Mouse (Mus musculus): Measurements from ENCODE around the gene Ptprt. TPM values are rescaled to one million over a fixed set of nuclear protein-coding genes. Genes with fewer than 3 reads are reported as not detected.
A peak's percentile ranks its signal among the peaks of the same experiment; 100 is the strongest.

The Ptprt gene
- total RNA-seq, 4 experiments from 2014 or later, result 50.9 to 64.2 (median 56.6) TPM

DNA sequence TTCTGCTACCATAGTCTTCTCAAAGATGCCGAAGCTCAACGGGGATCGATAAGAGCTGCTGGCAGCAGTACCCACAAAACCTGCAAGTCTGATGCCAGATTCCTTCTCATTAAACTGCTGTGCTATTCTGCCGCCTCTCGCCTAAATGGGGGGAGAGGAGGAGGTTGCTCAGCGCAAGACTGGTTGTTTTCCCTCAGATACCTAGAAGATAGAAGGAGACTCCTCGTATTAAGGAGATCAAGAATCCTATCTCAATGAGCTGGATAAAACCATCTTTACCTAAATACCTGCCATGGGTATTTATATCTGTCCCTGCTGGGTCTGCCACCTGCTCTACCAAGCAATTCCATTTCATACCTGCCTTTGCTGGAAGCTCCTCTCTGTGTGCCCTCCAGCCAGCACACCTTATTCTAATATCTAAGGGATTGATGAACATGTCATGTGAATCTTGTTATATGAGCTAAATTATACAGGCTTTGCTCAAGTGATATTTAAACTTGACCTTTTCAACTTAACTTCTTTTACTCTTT is 954.5 kb downstream of the Ptprt start:
- no peak for DNase-seq (ENCODE audit: low spot score in 2 of 2)

DNA sequence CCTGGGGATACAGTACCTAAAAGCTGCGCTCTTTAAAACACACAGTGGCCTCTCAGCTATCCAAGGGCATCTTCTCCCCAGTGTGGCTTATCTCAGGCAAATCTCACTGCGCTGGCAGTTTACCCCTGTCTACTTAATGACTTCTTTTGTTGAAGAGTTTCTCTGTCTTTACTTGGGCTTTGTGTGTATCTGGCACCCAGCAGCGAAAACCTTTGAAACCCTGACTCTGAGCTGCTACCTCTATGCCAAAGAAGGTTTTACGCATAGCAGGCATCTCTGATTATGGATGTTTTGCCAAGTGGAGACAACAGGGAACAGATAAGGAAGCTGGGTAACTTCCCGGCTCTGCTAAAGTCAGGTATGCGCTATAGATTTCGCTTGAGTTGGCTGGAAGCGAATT is 956.1 kb downstream of the Ptprt start:
- DNase-seq (ENCODE audit: low spot score in 2 of 2), result no peak

DNA sequence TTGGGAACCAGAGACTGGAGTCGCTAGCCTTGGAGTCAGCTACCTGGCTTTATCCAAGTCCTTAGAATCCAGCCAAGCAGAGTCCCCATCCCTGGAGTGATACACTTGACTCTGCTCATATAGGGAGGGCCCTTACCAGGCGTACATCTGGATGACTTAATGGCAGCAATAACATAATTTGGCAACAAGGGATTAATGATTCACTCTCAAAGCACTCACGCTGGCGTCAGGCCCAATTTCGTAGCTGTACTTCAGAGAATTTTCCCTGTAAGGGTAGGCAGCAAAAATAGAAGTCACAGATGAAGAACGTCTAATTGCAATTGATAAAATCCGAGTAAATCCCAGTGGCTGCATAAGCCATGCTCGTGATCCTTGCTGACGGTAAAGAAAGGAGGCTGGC is 956.5 kb downstream of the Ptprt start:
- peak; percentile 11 to 23 for DNase-seq (ENCODE audit: low spot score in 2 of 2)

DNA sequence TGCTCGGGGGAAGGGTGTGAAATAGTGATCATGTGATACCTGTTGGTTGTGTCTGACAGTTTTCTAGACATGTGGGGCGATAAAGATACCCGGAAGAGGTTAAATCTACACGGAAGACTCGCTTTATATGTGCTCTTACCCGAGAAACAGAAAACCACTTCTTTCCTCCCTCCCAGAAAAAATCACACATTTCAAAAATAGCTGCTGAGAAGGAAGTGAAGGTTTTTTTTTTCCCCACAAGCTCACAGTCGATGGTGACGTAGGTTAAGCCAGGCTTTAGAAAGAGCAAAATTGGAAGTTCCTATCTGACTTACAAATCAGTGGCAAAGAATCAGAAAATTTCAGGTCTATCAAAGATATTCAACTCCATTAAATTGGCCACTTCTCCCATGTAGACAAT is 965.1 kb downstream of the Ptprt start:
- no peak for DNase-seq (ENCODE audit: low spot score in 2 of 2)

DNA sequence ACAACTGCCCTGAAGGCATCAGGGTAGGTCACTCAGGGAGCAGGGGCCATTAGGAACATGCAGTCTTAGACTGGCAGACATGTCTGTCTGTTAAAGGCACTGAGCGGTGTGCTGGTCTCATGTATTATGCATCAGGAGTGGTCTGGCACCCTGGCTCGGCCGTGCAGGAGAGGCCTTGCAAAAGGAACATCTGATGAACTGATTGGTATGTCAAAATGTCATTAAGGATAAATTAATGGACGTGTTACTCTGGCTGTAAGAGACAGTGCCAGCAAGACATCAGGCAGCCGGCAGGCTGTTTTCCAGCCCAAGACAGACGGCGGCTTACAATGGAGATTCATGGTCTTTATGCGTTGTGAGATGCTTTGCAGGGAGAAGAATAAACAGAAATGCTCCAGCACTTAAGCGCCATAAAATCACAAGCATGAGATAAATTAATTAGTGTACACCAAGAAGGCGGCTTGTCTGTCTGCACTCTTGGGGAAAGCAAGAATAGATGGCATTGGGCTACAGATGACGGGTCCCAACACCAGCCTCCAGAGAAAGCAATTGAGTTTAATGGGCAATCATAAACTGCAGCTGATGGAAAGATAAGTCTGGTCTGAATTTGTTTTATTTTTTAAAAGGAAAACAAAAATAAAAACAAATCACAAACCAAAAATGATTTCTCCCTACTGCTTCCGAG is 992.5 kb downstream of the Ptprt start:
- no peak for DNase-seq (ENCODE audit: low spot score in 2 of 2)

DNA sequence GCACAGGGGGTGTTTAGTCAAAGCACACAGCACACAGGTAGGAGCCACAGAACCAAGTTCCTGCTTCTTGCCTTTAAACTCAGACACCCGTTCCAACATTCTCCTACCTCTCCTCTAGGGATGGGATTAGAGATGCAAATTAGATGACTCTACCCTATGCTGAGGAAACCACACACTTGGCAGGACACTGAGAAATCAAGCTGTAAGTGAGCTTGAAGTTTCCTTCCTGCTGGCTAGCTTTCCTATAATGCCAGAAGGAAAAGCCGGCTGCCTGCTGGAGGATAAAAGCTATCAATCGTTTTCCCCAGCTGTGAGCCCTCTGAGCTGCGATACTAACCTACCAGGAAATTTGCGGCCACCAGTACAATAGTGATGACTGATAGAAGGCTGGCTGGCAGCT is 999.0 kb downstream of the Ptprt start:
- DNase-seq (ENCODE audit: low spot score in 2 of 2), result peak in 1 of 2 experiments; percentile 9

DNA sequence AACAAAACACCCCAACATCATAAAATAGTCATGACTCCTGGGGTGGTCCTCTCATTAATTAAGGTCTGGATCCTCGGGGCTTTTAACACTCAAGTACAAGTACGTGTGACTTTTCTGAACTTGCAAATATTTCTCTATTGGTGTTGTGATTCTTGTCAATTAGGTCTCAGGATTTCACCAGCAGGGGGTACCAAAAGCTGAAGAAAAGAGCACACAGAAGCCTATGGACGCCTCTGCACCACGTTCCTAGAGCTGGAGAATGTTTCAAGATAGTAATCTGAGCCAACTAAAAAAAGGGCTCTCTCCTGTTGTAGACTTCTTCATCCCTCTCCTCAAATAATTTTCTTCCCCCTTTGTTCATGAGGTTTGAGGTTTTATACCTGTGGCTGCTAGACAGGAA is 1000.1 kb downstream of the Ptprt start:
- DNase-seq (ENCODE audit: low spot score in 2 of 2), result peak; percentile 4 to 10

DNA sequence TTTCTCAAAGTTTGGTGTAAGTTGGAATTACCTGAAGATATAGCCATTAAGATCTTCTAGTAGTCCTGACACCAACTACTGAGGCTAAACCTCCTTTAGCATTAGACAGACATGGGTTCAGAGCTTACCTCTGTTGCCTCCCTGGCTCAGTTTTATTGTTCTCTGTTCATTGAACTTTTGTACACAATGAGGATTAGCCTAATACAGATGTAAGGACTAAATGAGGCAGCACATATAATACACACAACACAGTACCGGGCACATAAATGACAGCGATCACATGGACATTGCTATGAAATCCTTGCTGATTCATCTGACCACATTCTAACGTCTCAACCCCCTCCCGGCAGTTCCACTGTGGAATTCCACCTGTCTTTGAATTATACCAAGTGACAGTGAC is 1003.9 kb downstream of the Ptprt start:
- no peak for DNase-seq (ENCODE audit: low spot score in 2 of 2)

DNA sequence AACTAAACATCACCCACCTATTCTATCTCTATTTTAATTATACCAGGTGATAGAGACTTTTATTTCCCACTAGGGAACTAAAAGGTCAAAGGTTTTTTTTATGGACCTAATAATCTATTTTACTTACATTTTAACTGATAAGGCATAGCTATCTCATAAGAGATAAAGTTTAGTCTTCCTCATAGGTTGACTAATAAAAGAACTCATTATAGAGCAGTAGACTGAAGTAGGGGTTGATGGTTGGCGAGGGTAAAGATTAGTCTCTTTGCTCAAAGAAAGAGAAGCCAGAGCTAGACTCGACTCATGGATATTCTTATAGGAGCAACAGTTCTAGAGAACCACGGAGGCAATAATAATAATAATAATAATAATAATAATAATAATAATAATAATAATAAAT is 1004.3 kb downstream of the Ptprt start:
- DNase-seq (ENCODE audit: low spot score in 2 of 2), result no peak

DNA sequence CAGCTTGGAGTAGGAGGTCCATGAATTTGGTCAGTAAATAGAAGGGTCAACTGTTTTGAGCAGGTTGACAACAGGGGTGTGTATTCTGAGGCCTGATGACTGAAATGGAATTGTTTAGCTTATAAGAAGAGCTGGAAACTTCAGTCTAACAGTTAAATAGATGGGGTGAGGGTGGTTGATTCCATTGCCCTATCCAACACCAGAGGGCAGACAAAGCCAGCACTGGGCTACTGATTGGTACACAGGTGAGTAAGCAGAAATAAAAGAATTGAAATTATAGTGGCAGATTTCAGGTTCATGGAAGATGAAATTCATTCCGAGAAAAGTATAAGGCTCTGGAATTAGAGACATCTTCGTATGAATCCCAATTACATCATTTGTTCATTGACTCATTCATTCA is 1020.1 kb downstream of the Ptprt start:
- no peak for DNase-seq (ENCODE audit: low spot score in 2 of 2)

DNA sequence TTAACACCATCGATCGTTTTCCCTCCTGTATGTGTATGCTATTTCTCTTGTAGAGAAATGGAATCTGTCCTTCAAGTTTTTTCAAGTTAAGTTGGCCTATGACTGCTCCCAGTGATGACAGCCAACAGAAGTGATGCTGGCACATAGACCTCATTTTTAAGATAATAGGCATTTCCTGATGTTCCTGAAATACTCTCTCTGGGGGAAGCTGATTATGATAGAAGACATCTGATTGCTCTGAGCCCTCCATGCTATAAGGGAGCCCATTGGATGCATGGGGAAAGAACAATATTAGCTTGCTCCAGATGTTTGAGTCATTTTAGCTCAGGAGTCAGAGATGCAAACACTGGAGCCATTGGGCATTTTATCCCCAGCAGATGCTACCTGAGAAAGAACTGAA is 1026.9 kb downstream of the Ptprt start:
- no peak for DNase-seq (ENCODE audit: low spot score in 2 of 2)

DNA sequence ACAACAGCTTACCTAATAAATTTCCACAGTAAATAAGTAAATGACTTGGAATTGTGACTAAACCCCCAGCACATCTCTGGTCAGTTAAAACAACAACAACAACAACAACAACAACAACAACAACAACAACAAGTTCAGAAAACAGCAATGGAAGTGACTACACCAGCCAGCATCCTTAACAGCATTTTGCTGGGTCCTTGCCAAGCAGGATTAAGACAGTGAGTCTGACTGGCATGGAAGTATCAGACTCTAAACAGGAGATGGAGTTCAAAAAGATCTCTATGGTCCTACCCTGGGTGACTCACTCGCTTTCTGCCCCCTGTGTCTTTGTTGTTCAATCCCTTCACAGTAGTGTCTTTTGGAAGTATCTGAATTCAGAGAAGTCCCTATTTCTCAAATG is 1035.1 kb downstream of the Ptprt start:
- DNase-seq (ENCODE audit: low spot score in 2 of 2), result no peak

DNA sequence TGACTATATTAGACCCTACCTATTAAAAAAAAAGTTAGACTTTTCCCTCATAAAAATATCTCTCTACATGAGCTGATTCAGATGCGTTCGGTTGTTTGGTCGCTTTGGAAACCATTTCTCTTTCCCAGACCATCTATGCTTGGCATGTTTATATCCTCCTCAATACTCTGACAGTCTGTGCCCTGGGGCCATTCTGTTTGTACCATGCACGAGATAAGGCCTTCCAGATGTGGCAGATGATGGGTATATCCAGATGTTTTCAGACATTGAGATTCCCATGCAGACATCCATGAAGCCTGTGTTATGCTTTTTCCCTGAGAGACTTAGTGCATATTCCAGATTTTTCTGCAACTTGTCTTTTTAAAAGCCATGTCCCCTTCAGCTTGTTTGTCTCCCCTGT is 1052.5 kb downstream of the Ptprt start:
- DNase-seq (ENCODE audit: low spot score in 2 of 2), result no peak

DNA sequence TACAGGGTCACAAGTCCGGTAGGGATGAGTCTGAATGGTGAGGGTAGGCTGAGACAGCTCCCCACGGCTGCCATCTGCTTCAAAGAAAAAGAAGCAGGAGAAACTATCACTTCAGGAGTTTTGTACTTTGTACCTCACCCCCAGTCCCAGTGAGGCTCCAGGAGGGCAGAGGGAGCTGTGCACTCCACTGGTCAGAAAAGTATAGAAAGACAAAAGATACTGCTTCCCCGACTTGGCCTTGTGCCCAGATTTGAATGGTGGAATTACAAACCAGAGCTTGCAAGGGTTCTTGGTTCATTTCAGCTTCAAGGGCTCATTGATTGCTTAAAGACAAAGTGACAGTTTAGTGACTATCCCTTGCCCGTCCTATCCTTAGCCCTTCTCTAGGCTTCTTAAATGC is 1053.6 kb downstream of the Ptprt start:
- DNase-seq (ENCODE audit: low spot score in 2 of 2), result no peak

DNA sequence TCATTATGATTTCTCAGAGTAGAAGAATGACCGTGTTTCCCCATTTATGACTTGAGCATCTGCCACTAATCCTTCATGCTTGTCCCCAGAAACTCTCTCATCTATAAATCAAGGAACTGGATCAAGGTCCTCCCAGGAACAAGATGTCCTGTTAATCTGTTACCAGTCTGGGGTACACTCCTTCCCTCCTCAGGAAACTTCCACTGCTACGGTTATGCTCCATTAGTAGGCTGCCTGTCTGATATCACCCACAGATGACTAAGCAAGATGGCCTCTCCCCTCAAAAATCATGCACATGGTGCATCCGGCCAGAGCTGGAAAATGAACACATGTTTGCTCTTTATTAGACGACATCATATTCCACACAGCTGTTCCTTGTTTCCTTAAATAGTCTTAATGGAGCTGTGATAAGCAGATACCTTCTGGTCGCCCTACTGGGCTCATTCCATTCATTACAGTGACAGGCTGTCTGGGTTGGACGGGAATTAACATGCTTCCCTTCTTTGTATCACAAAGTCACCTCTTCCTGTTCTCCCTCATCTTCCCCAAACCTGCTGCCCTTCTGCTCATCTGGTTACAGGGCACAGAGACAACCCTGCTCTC is 1060.6 kb downstream of the Ptprt start:
- DNase-seq (ENCODE audit: low spot score in 2 of 2), result peak; percentile 6 to 9

DNA sequence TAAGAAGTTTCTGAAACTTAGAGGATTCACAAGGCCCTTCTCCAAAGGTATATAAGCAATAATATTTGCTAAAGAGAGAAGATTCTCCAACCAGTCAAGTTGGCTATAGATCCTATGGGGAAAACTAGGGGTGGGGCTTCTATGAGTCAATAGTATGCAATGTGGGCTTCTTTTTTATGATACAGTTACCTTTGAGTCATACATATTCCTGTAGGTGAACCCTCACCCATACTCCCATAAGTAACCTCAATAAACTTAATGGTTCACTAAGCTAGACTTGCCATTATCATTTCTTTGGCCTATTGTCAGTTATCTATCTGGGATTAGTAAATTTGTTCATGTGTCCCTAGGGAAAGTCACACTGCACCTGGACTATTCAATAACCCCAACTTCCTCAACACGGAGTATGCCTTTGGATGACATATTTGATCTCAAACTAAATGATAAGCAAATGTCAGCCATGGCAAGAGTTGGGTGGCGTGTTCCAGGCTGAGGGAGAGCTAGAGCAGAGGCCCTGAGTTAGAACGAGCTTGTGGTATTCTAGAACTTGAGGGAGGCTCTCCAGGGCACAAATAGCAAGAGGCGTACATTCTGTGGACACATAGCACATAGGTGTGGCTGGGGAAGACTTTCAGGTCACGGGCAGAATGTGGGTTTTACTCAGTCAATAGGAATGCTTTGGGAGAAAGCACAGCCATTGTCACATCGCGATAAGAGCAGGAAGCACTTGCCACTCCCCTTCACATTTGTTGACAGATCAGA is 1067.4 kb downstream of the Ptprt start:
- no peak for DNase-seq (ENCODE audit: low spot score in 2 of 2)

DNA sequence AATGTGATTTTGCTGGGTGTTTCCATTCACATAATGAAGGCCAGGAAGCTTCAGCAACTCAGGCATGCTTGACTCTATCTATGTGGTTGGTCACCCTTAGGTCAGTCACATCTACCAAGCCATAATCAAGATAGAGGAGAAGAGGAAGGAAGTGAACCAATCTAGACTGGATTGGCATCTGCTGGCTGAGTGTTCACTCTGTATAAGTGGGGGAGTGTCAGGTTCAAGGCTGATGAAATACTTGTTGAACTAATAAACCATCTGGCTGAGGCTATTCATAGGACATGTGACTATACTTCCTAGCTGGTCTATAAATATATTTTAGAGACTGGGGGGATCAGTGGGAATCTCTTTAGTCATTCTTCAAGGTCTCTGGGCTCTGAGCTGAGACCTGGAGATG is 1086.5 kb downstream of the Ptprt start:
- no peak for DNase-seq (ENCODE audit: low spot score in 2 of 2)

DNA sequence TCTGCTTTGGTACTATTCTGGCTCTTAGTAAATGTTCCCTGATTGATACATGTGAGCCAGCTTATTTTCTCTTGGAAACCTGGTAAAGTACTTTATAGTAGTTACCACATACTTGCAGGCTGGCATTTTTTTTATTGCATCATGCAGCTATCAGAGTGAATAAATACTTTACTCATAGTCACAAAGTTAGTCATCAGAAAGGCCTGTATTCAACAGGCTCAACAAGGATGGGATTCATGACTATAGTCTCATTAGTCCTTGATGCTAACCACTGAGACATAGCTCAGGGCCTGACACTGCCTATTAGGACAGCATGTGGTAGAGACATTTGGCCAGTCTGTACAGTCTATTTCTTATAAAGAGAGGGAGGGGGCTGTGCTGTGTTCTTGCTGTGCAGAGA is 1088.7 kb downstream of the Ptprt start:
- no peak for DNase-seq (ENCODE audit: low spot score in 2 of 2)

DNA sequence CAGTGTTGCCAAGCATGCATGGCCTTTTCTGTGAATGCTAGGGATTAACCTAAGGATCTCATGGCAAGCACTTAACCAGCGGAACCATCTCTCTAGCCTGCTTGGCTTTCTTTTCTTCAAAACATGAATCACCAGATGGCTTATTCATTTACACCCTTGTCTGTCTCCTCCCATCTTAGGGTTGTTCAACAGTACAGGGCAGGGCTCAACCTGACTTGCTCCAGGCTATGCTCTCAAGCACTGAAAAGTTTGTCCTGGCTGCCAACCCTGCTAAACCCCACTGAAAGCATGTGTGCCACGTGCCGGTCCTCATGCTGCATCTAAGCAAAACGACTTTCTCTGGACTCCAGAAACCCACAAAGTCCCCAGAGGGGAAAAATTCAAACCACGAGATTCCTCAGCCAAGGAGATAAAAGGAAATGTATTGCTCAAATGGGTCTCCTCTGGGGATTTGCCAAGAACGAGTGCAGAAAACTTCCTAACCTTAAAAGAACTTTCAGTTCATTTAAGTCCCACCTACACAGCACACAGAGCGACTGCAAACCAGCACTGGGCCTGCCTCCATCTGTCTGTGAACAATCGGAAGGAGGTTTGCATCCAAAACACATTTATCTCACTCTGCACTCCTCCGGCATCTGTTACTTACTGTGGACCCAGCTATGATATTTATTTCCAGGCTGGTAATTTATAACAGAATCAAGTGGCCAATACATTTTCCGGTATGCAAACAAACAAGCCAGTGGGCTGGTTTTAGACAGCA is 1090.5 kb downstream of the Ptprt start:
- DNase-seq (ENCODE audit: low spot score in 2 of 2), result peak; percentile 13 to 49

DNA sequence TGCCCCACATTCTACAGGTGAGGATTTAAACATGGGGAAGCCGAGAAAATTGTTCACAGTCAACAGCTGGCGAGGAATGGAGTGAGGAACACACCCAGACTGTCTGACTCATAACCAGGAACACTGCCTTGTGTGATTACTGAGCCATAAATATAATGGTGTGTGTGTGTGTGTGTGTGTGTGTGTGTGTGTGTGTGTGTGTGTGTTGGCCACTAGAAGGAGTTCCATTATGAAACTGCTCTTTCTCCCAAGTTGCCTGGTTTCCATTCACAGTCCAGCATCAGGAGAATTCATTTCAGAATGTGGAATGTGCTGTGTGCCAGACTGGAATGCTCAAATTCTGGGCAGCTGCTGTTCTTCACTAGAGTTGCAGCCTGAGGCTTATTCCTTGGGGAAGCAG is 1099.4 kb downstream of the Ptprt start:
- DNase-seq (ENCODE audit: low spot score in 2 of 2), result no peak

DNA sequence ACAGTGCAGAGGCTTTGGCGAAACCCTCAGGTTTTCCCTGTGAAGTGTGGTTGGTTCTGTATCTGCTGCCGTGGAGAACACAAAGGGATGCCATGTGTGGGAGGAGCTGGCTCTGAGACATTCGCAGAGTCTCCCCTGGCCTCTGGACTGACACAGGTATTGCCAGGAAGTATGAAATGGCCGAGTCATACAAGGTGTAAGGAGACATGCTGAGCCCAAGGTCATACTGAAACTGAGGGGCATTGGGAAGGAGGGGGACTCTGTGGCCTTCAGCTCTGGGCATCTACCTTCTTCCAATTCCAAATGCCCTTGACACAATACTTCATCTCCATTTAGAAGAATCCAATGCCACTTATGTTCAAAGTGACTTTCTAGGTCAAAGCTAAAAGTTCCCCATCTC is 1103.1 kb downstream of the Ptprt start:
- no peak for DNase-seq (ENCODE audit: low spot score in 2 of 2)

DNA sequence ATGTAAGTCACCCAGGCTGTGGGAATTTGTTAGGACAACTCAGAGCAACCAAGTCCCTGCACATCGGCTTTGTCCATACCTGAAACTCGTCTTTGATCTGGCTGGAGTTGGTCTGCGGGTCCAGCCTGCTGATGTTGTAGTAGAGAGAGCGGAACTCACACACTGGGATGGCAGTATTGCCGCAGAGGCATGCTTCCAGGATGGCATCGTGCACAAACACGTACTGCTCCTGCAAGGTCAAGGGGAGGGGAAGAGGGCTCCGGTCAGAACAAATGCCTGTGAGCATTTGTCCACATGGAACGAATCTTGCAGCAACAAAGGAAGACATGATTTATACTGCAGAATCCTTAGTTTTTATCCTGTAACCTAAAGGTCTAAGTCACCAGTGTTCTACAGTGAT is 1107.3 kb downstream of the Ptprt start:
- DNase-seq (ENCODE audit: low spot score in 2 of 2), result no peak

Data from layer of hippocampus, adult 8-10 months (tissue).